Mouse (Mus musculus): ENCODE results near the gene Lrrc19.
"Not testable (repeated sequence)": the region's sequence is repeated elsewhere in the genome, so short reads cannot be mapped to it uniquely, and the experiment has no call there.

Lrrc19 gene

GRCm38 (mm10) chr4:94649920-94650319 is at the start of gene Lrrc19:
Gene Lrrc19, minus strand, starts transcription at chr4:94650144.
- in situ Hi-C loops (cut with MboI, MseI), result no loop called here

GRCm38 (mm10) chr4:94696368-94696767 is 46.4 kb upstream of the Lrrc19 start:
- in situ Hi-C loops (cut with MboI, MseI), result no loop called here

- in situ Hi-C loops (cut with MboI, MseI), result no loop called here
Observed at GRCm38 (mm10) chr4:94692175-94692574, 42.2 kb upstream of the Lrrc19 start.

- in situ Hi-C loops (cut with MboI, MseI), result no loop called here
Observed at GRCm38 (mm10) chr4:94691078-94691477, 41.1 kb upstream of the Lrrc19 start.

- in situ Hi-C loops (cut with MboI, MseI), result not testable (repeated sequence)
Observed at GRCm38 (mm10) chr4:94689804-94690203, 39.9 kb upstream of the Lrrc19 start.

- in situ Hi-C loops (cut with MboI, MseI), result no loop called here
Observed at GRCm38 (mm10) chr4:94683305-94683704, 33.4 kb upstream of the Lrrc19 start.

GRCm38 (mm10) chr4:94682029-94682428 is 32.1 kb upstream of the Lrrc19 start:
- in situ Hi-C loops (cut with MboI, MseI), result no loop called here

GRCm38 (mm10) chr4:94681181-94681580 is 31.2 kb upstream of the Lrrc19 start:
- in situ Hi-C loops (cut with MboI, MseI), result no loop called here

GRCm38 (mm10) chr4:94680662-94681061 is 30.7 kb upstream of the Lrrc19 start:
- in situ Hi-C loops (cut with MboI, MseI), result no loop called here

- in situ Hi-C loops (cut with MboI, MseI), result no loop called here
Observed at GRCm38 (mm10) chr4:94669718-94670117, 19.8 kb upstream of the Lrrc19 start.

GRCm38 (mm10) chr4:94650426-94651175 is 657 bp upstream of the Lrrc19 start:
- in situ Hi-C loops (cut with MboI, MseI), result not testable (repeated sequence)

GRCm38 (mm10) chr4:94643141-94643540 is 6.8 kb downstream of the Lrrc19 start:
- in situ Hi-C loops (cut with MboI, MseI), result no loop called here

- in situ Hi-C loops (cut with MboI, MseI), result no loop called here
Observed at GRCm38 (mm10) chr4:94620077-94620476, 29.9 kb downstream of the Lrrc19 start.

- in situ Hi-C loops (cut with MboI, MseI), result no loop called here
Observed at GRCm38 (mm10) chr4:94614627-94615006, 35.3 kb downstream of the Lrrc19 start.

GRCm38 (mm10) chr4:94613972-94614626 is 35.8 kb downstream of the Lrrc19 start, which contains the start of gene Ift74:
Gene Ift74, plus strand, starts transcription at chr4:94614491.
- in situ Hi-C loops (cut with MboI, MseI), result no loop called here

- in situ Hi-C loops (cut with MboI, MseI), result no loop called here
Observed at GRCm38 (mm10) chr4:94610339-94610738, 39.6 kb downstream of the Lrrc19 start.

GRCm38 (mm10) chr4:94605591-94605990 is 44.4 kb downstream of the Lrrc19 start:
- in situ Hi-C loops (cut with MboI, MseI), result no loop called here

- in situ Hi-C loops (cut with MboI, MseI), result no loop called here
Observed at GRCm38 (mm10) chr4:94604452-94605019, 45.4 kb downstream of the Lrrc19 start.

- in situ Hi-C loops (cut with MboI, MseI), result no loop called here
Observed at GRCm38 (mm10) chr4:94603031-94603629, 46.8 kb downstream of the Lrrc19 start, which contains the start of gene Plaa. Gene Plaa, minus strand, starts transcription at chr4:94603244.

GRCm38 (mm10) chr4:94602496-94603030 is 47.4 kb downstream of the Lrrc19 start:
- in situ Hi-C loops (cut with MboI, MseI), result no loop called here

GRCm38 (mm10) chr4:94601395-94601794 is 48.5 kb downstream of the Lrrc19 start:
- in situ Hi-C loops (cut with MboI, MseI), result no loop called here

- in situ Hi-C loops (cut with MboI, MseI), result loop anchor here (25.0 kb wide), 1 partner anchor 345 kb away; the partner anchor contains the start of gene Eqtn
Observed at GRCm38 (mm10) chr4:94592709-94593108, 57.2 kb downstream of the Lrrc19 start.

All from regulatory T cell (primary cell).